Mouse (Mus musculus): ENCODE measurements around the gene Dlg4. TPM values are rescaled to one million over a fixed set of nuclear protein-coding genes. Genes with fewer than 3 reads are reported as not detected.
A peak's percentile ranks its signal among the peaks of the same experiment; 100 is the strongest.

The Dlg4 gene
- polyA plus RNA-seq (2012; rRNA removed): 5.3 and 5.5 TPM in 2 replicates

GRCm38 (mm10) chr11:70016669-70017068 lies at the start of gene Dlg4:
Dlg4 (plus strand) TSS chr11:70016942.
- H3K27ac ChIP-seq (ENCODE audit: insufficient read depth, low read depth, low read length): no peak within 1 kb of the TSS
- no peak within 1 kb of the TSS for H3K4me3 ChIP-seq (ENCODE audit: low read depth, low read length)
- TF ChIP-seq CTCF (IDR thresholded peaks at IDR 0.05; ENCODE audit: extremely low read depth, insufficient read length, insufficient replicate concordance, low read depth, low read length): no peak
- no peak for TF ChIP-seq POLR2A (IDR thresholded peaks at IDR 0.05; ENCODE audit: low read depth, low read length)
- H3K4me1 ChIP-seq (ENCODE audit: control insufficient read depth, insufficient read depth, insufficient read length, low read length): peaks cover 2% of the 10 kb centered on the region; the same call in 1 of the 2 replicates
- H3K36me3 ChIP-seq (ENCODE audit: control insufficient read depth, insufficient read depth, low read length): peaks cover 16% of the 10 kb centered on the region
- 87% methylated on average over 3 of the region's 3 CpGs for WGBS
- no peaks in the 10 kb centered on the region for H3K27me3 ChIP-seq (ENCODE audit: control insufficient read depth, insufficient read depth, low read length)

GRCm38 (mm10) chr11:69968793-69969192 lies 47.9 kb upstream of the Dlg4 start:
- H3K4me3 ChIP-seq (ENCODE audit: low read depth, low read length): peak overlapping the region; percentile 51
- peaks cover 38% of the 10 kb centered on the region for H3K36me3 ChIP-seq (ENCODE audit: control insufficient read depth, insufficient read depth, low read length)
- H3K27ac ChIP-seq (ENCODE audit: insufficient read depth, low read depth, low read length): peak overlapping the region; percentile 99
- no peak for TF ChIP-seq CTCF (IDR thresholded peaks at IDR 0.05; ENCODE audit: extremely low read depth, insufficient read length, insufficient replicate concordance, low read depth, low read length)
- TF ChIP-seq POLR2A (IDR thresholded peaks at IDR 0.05; ENCODE audit: low read depth, low read length): no peak
- H3K4me1 ChIP-seq (ENCODE audit: control insufficient read depth, insufficient read depth, insufficient read length, low read length): peaks cover 14% of the 10 kb centered on the region; the same call in 1 of the 2 replicates
- WGBS: 23% methylated on average over 4 of the region's 4 CpGs
- H3K27me3 ChIP-seq (ENCODE audit: control insufficient read depth, insufficient read depth, low read length): no peaks in the 10 kb centered on the region

- 23% methylated on average over 6 of the region's 6 CpGs for WGBS
- TF ChIP-seq POLR2A (IDR thresholded peaks at IDR 0.05; ENCODE audit: low read depth, low read length) (no peak), CTCF (IDR thresholded peaks at IDR 0.05; ENCODE audit: extremely low read depth, insufficient read length, insufficient replicate concordance, low read depth, low read length) (no peak)
- Histone ChIP-seq H3K4me1 (ENCODE audit: control insufficient read depth, insufficient read depth, insufficient read length, low read length) (peaks cover 13% of the 10 kb centered on the region; the same call in 1 of the 2 replicates), H3K27ac (ENCODE audit: insufficient read depth, low read depth, low read length) (peak overlapping the region; percentile 83), H3K36me3 (ENCODE audit: control insufficient read depth, insufficient read depth, low read length) (peaks cover 49% of the 10 kb centered on the region), H3K4me3 (ENCODE audit: low read depth, low read length) (no peak overlapping the region), H3K27me3 (ENCODE audit: control insufficient read depth, insufficient read depth, low read length) (no peaks in the 10 kb centered on the region)
Observed at GRCm38 (mm10) chr11:69970222-69970621, 46.5 kb upstream of the Dlg4 start.

- peak overlapping the region; percentile 83 for H3K27ac ChIP-seq (ENCODE audit: insufficient read depth, low read depth, low read length)
- no peaks in the 10 kb centered on the region for H3K27me3 ChIP-seq (ENCODE audit: control insufficient read depth, insufficient read depth, low read length)
- peaks cover 49% of the 10 kb centered on the region for H3K36me3 ChIP-seq (ENCODE audit: control insufficient read depth, insufficient read depth, low read length)
- peaks cover 13% of the 10 kb centered on the region; the same call in 1 of the 2 replicates for H3K4me1 ChIP-seq (ENCODE audit: control insufficient read depth, insufficient read depth, insufficient read length, low read length)
- no peak overlapping the region for H3K4me3 ChIP-seq (ENCODE audit: low read depth, low read length)
- WGBS: 20% methylated on average over 3 of the region's 3 CpGs
- TF ChIP-seq POLR2A (IDR thresholded peaks at IDR 0.05; ENCODE audit: low read depth, low read length): no peak
- TF ChIP-seq CTCF (IDR thresholded peaks at IDR 0.05; ENCODE audit: extremely low read depth, insufficient read length, insufficient replicate concordance, low read depth, low read length): no peak
Observed at GRCm38 (mm10) chr11:69970775-69971174, 46.0 kb upstream of the Dlg4 start.

GRCm38 (mm10) chr11:69974907-69975306 lies 41.8 kb upstream of the Dlg4 start:
- Histone ChIP-seq H3K27me3 (ENCODE audit: control insufficient read depth, insufficient read depth, low read length) (no peaks in the 10 kb centered on the region), H3K4me1 (ENCODE audit: control insufficient read depth, insufficient read depth, insufficient read length, low read length) (peaks cover 9% of the 10 kb centered on the region; the same call in 1 of the 2 replicates), H3K36me3 (ENCODE audit: control insufficient read depth, insufficient read depth, low read length) (peaks cover 31% of the 10 kb centered on the region), H3K27ac (ENCODE audit: insufficient read depth, low read depth, low read length) (no peak overlapping the region), H3K4me3 (ENCODE audit: low read depth, low read length) (no peak overlapping the region)
- 95% methylated on average over 2 of the region's 2 CpGs for WGBS
- TF ChIP-seq CTCF (IDR thresholded peaks at IDR 0.05; ENCODE audit: extremely low read depth, insufficient read length, insufficient replicate concordance, low read depth, low read length) (no peak), POLR2A (IDR thresholded peaks at IDR 0.05; ENCODE audit: low read depth, low read length) (no peak)

GRCm38 (mm10) chr11:69976271-69976670 lies 40.5 kb upstream of the Dlg4 start:
- WGBS: 77% methylated on average over 4 of the region's 4 CpGs
- Histone ChIP-seq H3K4me3 (ENCODE audit: low read depth, low read length) (no peak overlapping the region), H3K4me1 (ENCODE audit: control insufficient read depth, insufficient read depth, insufficient read length, low read length) (no peaks in the 10 kb centered on the region), H3K36me3 (ENCODE audit: control insufficient read depth, insufficient read depth, low read length) (peaks cover 28% of the 10 kb centered on the region), H3K27ac (ENCODE audit: insufficient read depth, low read depth, low read length) (no peak overlapping the region), H3K27me3 (ENCODE audit: control insufficient read depth, insufficient read depth, low read length) (no peaks in the 10 kb centered on the region)
- TF ChIP-seq POLR2A (IDR thresholded peaks at IDR 0.05; ENCODE audit: low read depth, low read length) (no peak), CTCF (IDR thresholded peaks at IDR 0.05; ENCODE audit: extremely low read depth, insufficient read length, insufficient replicate concordance, low read depth, low read length) (no peak)

- Histone ChIP-seq H3K27me3 (ENCODE audit: control insufficient read depth, insufficient read depth, low read length) (no peaks in the 10 kb centered on the region), H3K4me3 (ENCODE audit: low read depth, low read length) (peak overlapping the region; percentile 87), H3K36me3 (ENCODE audit: control insufficient read depth, insufficient read depth, low read length) (peaks cover 16% of the 10 kb centered on the region), H3K27ac (ENCODE audit: insufficient read depth, low read depth, low read length) (peak overlapping the region; percentile 93), H3K4me1 (ENCODE audit: control insufficient read depth, insufficient read depth, insufficient read length, low read length) (peaks cover 8% of the 10 kb centered on the region; the same call in 1 of the 2 replicates)
- 1% methylated on average over 16 of the region's 16 CpGs for WGBS
- TF ChIP-seq POLR2A (IDR thresholded peaks at IDR 0.05; ENCODE audit: low read depth, low read length): no peak
Observed at GRCm38 (mm10) chr11:69979827-69980195, 36.9 kb upstream of the Dlg4 start.

Data from small intestine, adult 2 months (tissue).